Mouse (Mus musculus): ENCODE results near the gene Qser1. TPM values are rescaled to one million over a fixed set of nuclear protein-coding genes. Genes with fewer than 3 reads are reported as not detected.

The Qser1 gene
- polyA plus RNA-seq, 1 experiment from 2014 or later = 3.3 TPM

DNA sequence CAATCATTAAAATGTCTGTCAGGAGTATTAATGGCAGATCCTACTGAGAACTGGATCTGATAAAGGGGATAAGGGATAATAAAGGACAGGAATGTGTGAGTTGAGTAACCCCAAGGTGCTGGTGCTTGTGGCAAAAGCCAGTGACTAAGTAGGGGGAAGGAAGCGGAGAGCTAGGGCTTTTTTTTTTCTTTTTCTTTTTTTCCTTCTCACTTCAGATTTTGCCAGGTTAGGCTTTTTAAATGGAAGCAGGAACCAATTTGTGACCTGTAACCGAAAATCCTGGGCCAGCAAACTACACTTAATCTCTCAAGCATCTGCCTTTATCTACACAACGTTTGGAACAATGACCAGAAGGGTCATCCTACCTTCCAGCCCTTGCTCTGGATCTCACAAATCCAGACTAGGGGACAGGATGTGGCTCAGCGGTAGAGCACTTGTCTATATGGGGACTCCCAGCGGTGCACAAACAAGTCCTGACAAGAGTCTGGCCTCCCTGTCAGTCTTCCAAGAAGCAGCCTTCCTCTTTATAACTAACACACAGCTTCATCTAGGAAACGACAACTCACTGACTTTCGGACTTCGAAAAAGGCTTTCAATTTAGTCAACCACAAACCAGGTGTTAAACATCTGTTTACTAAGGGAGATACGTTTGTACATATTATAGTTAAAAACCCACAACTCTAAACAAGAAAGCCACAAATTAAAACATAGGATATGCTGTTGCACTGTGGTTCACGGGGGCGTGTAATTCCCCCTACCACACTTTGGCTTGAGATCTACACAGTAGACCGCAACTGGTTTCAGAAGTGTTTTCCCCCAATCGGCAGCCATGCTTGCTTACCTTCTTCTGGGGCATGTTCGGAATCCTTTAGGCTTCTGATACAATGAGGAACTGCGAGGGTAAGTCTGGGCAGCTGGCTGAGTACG lies 31.9 kb upstream of the Qser1 start:
- Histone ChIP-seq H3K4me1 (ENCODE audit: insufficient read depth, low read depth, low read length) (no peaks in the 10 kb centered on the region), H3K9ac (replicated peaks; ENCODE audit: low read depth) (no peak overlapping the region), H3K9me3 (ENCODE audit: low read length) (no peaks in the 10 kb centered on the region), H3K27me3 (replicated peaks; ENCODE audit: insufficient read depth, low read length) (no peaks in the 10 kb centered on the region; the same call in 1 of the 2 replicates), H3K4me3 (ENCODE audit: low read depth, low read length) (peak overlapping the region; percentile 46), H3K4me2 (replicated peaks; ENCODE audit: low read depth, low read length) (peak overlapping the region; percentile 93), H3K36me3 (ENCODE audit: insufficient read depth, low read length) (no peaks in the 10 kb centered on the region), H3K27ac (ENCODE audit: low read length) (no peak overlapping the region)
- DNase-seq (ENCODE audit: low spot score) = no peak
- 18% methylated on average over 16 of the region's 16 CpGs for WGBS
- TF ChIP-seq CTCF (IDR thresholded peaks at IDR 0.05) (no peak), EP300 (IDR thresholded peaks at IDR 0.05) (no peak)
- ATAC-seq = no peak

DNA sequence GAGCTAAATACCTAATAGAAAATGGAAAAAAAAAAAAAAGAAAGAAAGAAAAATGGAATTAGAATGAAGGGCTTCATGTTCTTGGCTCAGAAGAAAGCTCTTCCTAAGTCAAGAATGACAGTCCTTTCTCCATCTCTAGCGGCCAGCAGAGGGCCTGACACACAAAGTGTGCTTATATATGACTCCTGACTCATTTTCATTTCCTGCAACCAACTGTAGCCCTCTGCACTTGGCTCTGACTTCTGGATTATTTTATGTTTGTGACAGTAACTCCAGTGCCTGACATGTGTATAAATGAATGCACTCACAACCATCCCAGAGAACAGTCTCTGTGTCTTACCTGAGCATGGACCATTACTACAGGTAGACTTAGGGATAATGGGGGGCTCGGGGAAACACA lies 31.1 kb upstream of the Qser1 start:
- DNase-seq (ENCODE audit: low spot score) = peak; percentile 74
- TF ChIP-seq CTCF (IDR thresholded peaks at IDR 0.05) (peak; percentile 59), EP300 (IDR thresholded peaks at IDR 0.05) (no peak)
- 47% methylated on average over 2 of the region's 2 CpGs for WGBS

DNA sequence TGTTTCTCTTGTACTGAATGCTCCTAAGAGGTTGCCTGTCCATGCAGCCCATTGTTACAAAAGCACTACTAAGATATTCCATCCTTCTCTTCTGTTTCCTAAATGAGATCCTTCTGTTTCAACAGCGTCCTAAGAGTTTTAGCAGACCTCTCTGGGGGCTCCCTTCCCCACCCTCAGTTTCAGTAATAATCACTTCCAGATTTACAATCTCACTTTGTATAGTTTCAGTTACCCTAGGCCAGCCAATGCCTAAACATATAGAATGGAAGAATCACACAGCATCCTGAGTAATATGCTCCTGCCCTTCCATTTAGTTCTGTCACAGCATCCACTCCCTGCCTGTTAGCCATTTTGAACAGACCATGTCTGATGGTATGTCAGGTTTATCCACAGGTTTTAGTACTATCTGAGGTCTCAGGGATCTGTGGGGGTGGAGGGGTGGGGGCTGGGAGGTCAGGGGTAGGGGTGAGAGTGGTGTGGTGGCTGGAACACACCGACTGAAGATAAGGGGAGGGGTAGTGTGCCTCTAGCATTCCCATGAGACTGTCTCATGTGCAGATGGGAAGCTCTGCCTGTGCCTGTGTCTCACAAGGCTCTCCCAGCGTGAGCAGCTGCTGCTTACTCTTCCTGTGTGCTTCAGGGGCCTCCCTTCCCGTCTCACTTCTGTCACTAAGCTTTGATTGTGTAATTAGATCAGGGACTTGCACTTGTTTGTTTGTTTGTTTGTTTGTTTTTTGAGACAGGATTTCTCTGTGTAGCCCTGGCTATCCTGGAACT lies 30.3 kb upstream of the Qser1 start:
- Histone ChIP-seq H3K27ac (ENCODE audit: low read length) (no peak overlapping the region), H3K9me3 (ENCODE audit: low read length) (no peaks in the 10 kb centered on the region), H3K36me3 (ENCODE audit: insufficient read depth, low read length) (no peaks in the 10 kb centered on the region), H3K4me3 (ENCODE audit: low read depth, low read length) (no peak overlapping the region), H3K9ac (replicated peaks; ENCODE audit: low read depth) (no peak overlapping the region), H3K27me3 (replicated peaks; ENCODE audit: insufficient read depth, low read length) (no peaks in the 10 kb centered on the region; the same call in 1 of the 2 replicates), H3K4me1 (ENCODE audit: insufficient read depth, low read depth, low read length) (no peaks in the 10 kb centered on the region), H3K4me2 (replicated peaks; ENCODE audit: low read depth, low read length) (no peak overlapping the region)
- DNase-seq (ENCODE audit: low spot score) (no peak), ATAC-seq (no peak)
- 49% methylated on average over 4 of the region's 4 CpGs for WGBS
- TF ChIP-seq EP300 (IDR thresholded peaks at IDR 0.05) (no peak), CTCF (IDR thresholded peaks at IDR 0.05) (no peak)

More for the DNA sequence above, 31.1 kb upstream of the Qser1 start:
- Histone ChIP-seq H3K4me2 (replicated peaks; ENCODE audit: low read depth, low read length) (no peak overlapping the region), H3K9ac (replicated peaks; ENCODE audit: low read depth) (no peak overlapping the region), H3K36me3 (ENCODE audit: insufficient read depth, low read length) (no peaks in the 10 kb centered on the region), H3K27ac (ENCODE audit: low read length) (no peak overlapping the region), H3K9me3 (ENCODE audit: low read length) (no peaks in the 10 kb centered on the region), H3K4me1 (ENCODE audit: insufficient read depth, low read depth, low read length) (no peaks in the 10 kb centered on the region), H3K27me3 (replicated peaks; ENCODE audit: insufficient read depth, low read length) (no peaks in the 10 kb centered on the region; the same call in 1 of the 2 replicates), H3K4me3 (ENCODE audit: low read depth, low read length) (no peak overlapping the region)
- ATAC-seq = no peak

DNA sequence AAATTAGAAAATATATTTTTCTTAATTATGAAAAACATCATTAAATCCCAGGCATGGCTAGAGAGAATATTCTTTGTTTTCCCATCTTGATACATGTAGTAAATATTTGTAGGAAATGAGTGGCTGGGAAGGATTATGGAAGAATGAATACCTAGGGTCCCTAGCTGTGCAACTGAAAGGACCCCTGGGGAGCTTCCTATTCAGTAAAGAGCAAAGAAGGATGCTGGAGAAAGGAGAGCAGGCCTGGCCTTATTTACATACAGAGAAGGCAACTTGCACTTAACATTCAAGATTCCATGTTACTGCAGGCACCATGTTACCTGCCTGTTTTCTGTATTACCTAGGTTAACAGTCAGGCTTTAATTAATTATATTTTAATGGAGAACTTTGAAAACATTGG lies 26.0 kb upstream of the Qser1 start:
- no peaks in the 10 kb centered on the region for H3K36me3 ChIP-seq (ENCODE audit: insufficient read depth, low read length)
- H3K9me3 ChIP-seq (ENCODE audit: low read length) = no peaks in the 10 kb centered on the region
- H3K27me3 ChIP-seq (replicated peaks; ENCODE audit: insufficient read depth, low read length) = no peaks in the 10 kb centered on the region
- DNase-seq (ENCODE audit: low spot score) (no peak), ATAC-seq (no peak)
- H3K4me1 ChIP-seq (ENCODE audit: insufficient read depth, low read depth, low read length) = no peaks in the 10 kb centered on the region
- H3K4me3 ChIP-seq (ENCODE audit: low read depth, low read length) = no peak overlapping the region
- H3K9ac ChIP-seq (replicated peaks; ENCODE audit: low read depth) = no peak overlapping the region
- no peak for TF ChIP-seq CTCF (IDR thresholded peaks at IDR 0.05)
- no peak for TF ChIP-seq EP300 (IDR thresholded peaks at IDR 0.05)
- no peak overlapping the region for H3K4me2 ChIP-seq (replicated peaks; ENCODE audit: low read depth, low read length)
- no peak overlapping the region for H3K27ac ChIP-seq (ENCODE audit: low read length)

DNA sequence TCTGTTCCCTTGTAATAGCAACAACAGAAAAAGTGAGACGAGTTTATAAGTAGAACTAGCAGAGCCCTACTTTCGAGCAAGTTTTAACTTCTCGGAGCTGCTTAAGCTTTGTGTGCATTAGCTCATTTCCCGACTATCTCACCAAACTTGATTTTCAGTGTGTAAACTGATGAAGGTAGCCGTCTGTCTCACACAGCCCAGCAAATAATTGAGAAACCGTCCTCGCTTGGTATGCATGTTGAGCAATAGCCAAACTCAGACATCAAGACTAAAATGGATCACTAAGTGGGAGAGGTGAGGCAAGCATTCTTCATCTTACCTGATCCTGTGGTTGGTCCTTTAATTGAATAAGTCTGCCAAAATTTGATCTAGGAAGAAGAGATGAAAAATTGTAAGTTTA lies 25.2 kb upstream of the Qser1 start:
- no peak overlapping the region for H3K9ac ChIP-seq (replicated peaks; ENCODE audit: low read depth)
- no peak for TF ChIP-seq CTCF (IDR thresholded peaks at IDR 0.05)
- TF ChIP-seq EP300 (IDR thresholded peaks at IDR 0.05) = no peak
- H3K4me3 ChIP-seq (ENCODE audit: low read depth, low read length) = no peak overlapping the region
- 53% methylated on average over 7 of the region's 7 CpGs for WGBS
- H3K4me1 ChIP-seq (ENCODE audit: insufficient read depth, low read depth, low read length) = no peaks in the 10 kb centered on the region
- H3K27me3 ChIP-seq (replicated peaks; ENCODE audit: insufficient read depth, low read length) = no peaks in the 10 kb centered on the region
- no peak overlapping the region for H3K4me2 ChIP-seq (replicated peaks; ENCODE audit: low read depth, low read length)
- DNase-seq (ENCODE audit: low spot score) (peak; percentile 37), ATAC-seq (no peak; the same call in 1 of the 2 replicates)
- no peak overlapping the region for H3K27ac ChIP-seq (ENCODE audit: low read length)
- no peaks in the 10 kb centered on the region for H3K9me3 ChIP-seq (ENCODE audit: low read length)
- H3K36me3 ChIP-seq (ENCODE audit: insufficient read depth, low read length) = no peaks in the 10 kb centered on the region

DNA sequence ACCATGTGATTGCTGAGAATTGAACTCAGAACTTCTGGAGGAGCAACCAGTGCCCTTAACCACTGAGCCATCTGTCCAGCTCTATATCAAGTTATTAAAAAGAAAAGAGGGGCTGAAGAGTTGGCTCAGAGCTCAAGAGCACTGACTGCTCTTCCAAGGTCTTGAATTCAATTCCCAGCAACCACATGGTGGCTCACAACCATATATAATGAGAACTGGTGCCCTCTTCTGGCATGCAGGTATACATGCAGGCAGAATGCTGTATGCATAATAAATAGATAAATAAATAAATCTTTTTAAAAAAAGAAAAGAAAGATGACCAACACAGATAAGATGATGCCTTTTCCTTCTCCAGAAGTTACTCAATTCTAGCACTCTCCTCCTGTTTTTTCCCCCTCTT lies 24.4 kb upstream of the Qser1 start:
- TF ChIP-seq CTCF (IDR thresholded peaks at IDR 0.05) (no peak), EP300 (IDR thresholded peaks at IDR 0.05) (no peak)
- no peaks in the 10 kb centered on the region for H3K27me3 ChIP-seq (replicated peaks; ENCODE audit: insufficient read depth, low read length)
- H3K27ac ChIP-seq (ENCODE audit: low read length) = no peak overlapping the region

More for the DNA sequence above, 24.4 kb upstream of the Qser1 start:
- DNase-seq (ENCODE audit: low spot score) (no peak), ATAC-seq (no peak)
- no peak overlapping the region for H3K4me2 ChIP-seq (replicated peaks; ENCODE audit: low read depth, low read length)
- no peaks in the 10 kb centered on the region for H3K4me1 ChIP-seq (ENCODE audit: insufficient read depth, low read depth, low read length)
- no peak overlapping the region for H3K4me3 ChIP-seq (ENCODE audit: low read depth, low read length)
- no peaks in the 10 kb centered on the region for H3K36me3 ChIP-seq (ENCODE audit: insufficient read depth, low read length)
- no peak overlapping the region for H3K9ac ChIP-seq (replicated peaks; ENCODE audit: low read depth)
- H3K9me3 ChIP-seq (ENCODE audit: low read length) = no peaks in the 10 kb centered on the region
